Mouse (Mus musculus): Measurements from ENCODE around the gene Zfp383.

The Zfp383 gene

GRCm38 (mm10) chr7:29938856-29939255 is 30.8 kb downstream of the Zfp383 start:
- WGBS, result 78% methylated on average over 6 of the region's 6 CpGs

GRCm38 (mm10) chr7:29941027-29941426 is 33.0 kb downstream of the Zfp383 start:
- WGBS, result 80% methylated on average over 11 of the region's 11 CpGs

DNA sequence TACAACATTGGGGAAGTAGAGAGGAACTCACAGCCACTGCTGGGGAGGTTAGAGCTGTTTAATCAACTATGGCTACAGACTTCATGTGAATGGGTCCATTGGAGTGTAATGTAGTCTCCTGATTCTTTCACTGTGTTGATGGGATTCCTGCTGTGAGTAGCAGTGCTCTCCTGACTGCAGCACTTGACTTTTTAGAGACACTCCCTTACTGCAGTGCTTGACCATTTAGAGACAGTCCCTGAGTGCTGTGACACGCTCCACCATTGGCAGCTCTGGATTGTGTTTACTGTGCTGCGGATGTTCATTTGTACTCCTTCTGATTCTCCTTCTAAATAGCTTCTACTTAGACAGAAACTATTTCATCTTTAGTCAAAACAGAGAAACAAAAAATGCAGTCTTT is 34.7 kb downstream of the Zfp383 start:
- WGBS, result 50% methylated on average over 2 of the region's 2 CpGs

GRCm38 (mm10) chr7:29943720-29944119 is 35.7 kb downstream of the Zfp383 start:
- WGBS, result 52% methylated on average over 2 of the region's 2 CpGs

DNA sequence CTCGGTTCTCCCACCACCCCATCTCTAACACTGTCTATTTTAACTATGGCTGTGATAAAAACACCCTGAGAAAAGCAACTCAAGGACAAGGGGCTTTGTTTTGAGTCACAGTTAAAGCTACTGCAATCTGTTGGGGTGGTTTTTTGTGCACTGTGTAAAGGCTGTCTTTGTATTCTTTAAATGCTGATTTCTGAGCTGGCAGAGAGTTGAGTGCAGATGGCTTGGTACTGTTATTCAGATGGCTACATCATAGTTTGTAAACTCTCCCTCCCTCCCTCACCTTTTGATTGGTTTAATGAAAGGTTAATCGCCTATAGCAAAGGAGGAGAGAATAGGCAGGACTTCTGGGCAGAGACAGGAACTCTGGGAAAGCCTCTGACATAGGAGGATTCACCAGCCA is 36.2 kb downstream of the Zfp383 start:
- 35% methylated on average over 2 of the region's 2 CpGs for WGBS

GRCm38 (mm10) chr7:29953086-29953485 is 45.1 kb downstream of the Zfp383 start:
- 19% methylated on average over 10 of the region's 10 CpGs for WGBS

- under 1% methylated on average over 52 of the region's 52 CpGs for WGBS
These were observed 45.7 kb downstream of the Zfp383 start, which contains the start of gene Zfp74 for GRCm38 (mm10) chr7:29953513-29954401. Zfp74 (minus strand) TSS chr7:29954089.

GRCm38 (mm10) chr7:29954731-29955130 is 46.7 kb downstream of the Zfp383 start:
- WGBS, result 12% methylated on average over 4 of the region's 4 CpGs

GRCm38 (mm10) chr7:29956257-29956656 is 48.2 kb downstream of the Zfp383 start:
- 54% methylated on average over 10 of the region's 10 CpGs for WGBS

- WGBS, result 84% methylated on average over 11 of the region's 11 CpGs
These were observed 50.2 kb downstream of the Zfp383 start for GRCm38 (mm10) chr7:29958125-29958724.

GRCm38 (mm10) chr7:29959004-29959403 is 51.0 kb downstream of the Zfp383 start:
- 56% methylated on average over 3 of the region's 3 CpGs for WGBS

GRCm38 (mm10) chr7:29965115-29965810 is 57.2 kb downstream of the Zfp383 start:
- 54% methylated on average over 39 of the region's 39 CpGs for WGBS
